Mouse (Mus musculus) cerebellum, postnatal 10 days (tissue): ENCODE results near the gene Olfr18.
"Not testable (repeated sequence)": the region's sequence is repeated elsewhere in the genome, so short reads cannot be mapped to it uniquely, and the experiment has no call there.

Source experiments
- DNase-seq, 2 experiments: peaks; one replicate each; pipeline ENCODE4 v3.0.0; 2021; ENCODE audit warnings: mixed read lengths in 2 of 2

Olfr18 gene

DNA sequence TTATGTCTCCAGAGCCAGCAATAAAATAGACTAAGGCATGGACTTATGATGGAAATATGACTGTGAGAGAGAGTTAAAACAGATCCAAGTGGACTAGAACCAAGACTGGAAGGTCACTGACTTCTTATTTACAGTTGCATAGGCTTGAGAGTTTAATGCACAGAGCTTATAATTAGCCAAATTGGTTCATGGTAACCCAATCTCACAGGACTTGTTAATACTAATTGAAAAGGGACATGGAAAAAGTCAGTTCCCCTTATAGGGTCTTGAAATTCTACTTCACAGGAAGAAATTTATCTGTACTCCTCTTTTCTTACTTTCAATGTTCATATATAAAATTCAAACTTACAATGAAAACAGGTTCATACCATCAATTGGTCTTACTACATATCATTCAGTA is at the start of gene Olfr18:
TSS of gene Olfr18 (minus strand) at position 101 of the 400 bp plus-strand sequence.
- no peak for DNase-seq

DNA sequence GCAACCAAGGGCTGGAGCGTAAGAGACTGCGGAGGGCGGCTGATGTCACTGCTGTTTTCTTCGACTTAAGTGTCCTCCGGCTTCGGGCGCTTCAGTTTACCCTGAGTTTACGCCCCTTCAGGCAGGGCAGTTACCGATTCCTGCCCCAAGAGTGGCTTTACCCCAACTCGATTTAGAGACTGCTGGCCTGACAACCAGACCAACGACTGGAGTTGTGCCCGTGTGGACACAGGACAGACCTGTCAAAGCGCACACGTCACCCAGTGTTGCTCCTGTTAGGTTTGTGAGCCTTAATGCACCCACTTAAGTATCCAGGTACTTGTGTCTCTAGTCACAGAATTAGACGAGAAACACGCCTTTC is 49.4 kb upstream of the Olfr18 start:
- no peak for DNase-seq

DNA sequence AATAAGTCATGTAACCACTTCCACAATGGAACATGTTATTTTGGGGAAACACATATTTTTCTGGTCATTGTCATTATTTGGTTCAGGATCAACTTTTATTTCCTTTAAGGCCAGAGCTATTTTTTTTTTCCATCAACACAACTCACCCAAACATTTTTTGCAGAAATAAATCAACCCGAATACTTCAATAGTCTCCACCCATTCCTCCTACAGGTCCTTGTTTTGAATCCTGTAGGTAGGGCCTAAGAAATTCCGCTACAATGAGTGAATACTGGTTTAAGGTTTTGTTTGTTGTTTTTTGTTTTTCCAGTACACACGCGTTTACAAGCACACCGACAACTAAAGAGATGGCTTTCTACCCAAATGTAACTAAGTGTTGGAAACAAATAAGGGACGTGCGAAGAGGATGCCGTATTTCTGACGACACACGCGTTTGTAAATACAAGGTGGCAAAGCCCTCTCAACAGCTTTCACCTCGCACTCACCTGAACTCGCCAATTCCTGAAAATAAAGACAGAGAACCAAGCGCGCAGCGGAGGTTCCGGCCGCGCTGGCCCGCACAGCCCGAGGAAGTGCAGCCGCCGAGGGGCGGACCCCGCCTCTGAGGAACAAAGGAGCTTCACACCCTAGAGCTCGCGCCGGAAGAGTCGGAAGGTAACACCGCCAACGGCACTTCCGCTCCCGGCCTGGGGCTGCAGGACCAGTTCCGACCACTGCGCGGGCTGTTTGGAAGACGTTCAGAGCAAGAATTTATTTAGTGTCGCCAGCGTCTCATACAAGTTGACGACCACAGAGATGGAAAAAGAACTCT is 48.8 kb upstream of the Olfr18 start, which contains the start of gene Zfp560:
TSS of gene Zfp560 (minus strand) at position 646 of the 811 bp plus-strand sequence.
- DNase-seq: peak; percentile 94

DNA sequence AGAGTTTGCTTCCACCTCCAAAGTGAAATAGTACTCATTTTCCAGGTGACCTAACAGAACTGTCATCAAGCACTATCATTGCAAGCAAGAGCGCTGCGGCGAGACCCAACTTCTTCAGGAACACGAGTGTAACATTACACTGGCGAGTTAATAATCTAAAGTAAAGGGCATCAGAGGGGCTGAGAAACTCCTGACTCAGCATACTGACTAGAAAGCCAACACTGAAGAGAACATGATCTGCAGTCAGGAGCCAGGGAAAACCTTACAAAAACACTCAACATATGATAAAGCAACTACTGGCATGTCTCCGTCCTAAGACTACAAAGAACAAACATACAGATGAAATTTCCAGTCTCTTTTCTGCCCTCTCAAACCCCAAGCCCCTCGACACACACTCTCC is 47.8 kb upstream of the Olfr18 start:
- DNase-seq: no peak

DNA sequence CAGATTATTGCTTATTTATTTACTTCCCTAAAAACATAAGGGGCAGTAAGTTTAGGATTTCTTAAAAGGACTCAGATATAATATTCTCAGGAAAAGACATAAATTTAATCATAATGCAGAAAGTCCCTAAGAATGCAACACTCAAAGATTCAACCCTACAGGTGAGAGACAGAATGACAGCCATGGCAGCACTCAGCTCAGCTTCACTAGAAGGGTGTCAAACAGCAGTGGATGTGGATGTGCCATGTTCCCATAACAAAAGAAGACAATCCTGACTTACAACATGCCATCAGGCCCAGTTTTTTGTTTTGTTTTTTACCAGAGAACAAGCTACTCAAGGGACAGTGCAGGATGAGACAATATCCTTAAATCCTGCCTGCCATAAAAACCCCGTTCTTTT is 38.8 kb upstream of the Olfr18 start:
- DNase-seq: no peak

DNA sequence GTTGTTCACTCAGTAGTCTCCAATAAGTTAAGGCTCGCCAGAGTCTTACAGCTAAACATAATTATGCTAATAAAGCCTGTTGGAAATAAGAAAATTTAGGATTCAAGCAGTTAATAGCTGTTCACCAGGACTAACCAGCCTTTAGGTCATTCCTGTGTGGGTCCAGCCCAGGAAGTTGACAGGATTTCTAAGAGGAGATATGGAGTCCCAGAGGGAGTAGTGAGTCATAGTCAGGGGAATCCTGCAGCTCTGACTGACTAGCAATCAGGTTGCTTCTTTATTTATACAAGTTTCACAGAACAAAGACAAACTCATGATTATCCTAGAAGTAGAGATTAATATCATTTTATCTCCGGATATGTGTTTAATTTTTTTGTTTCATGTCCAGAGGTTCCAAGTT is 31.4 kb upstream of the Olfr18 start:
- DNase-seq: no peak

DNA sequence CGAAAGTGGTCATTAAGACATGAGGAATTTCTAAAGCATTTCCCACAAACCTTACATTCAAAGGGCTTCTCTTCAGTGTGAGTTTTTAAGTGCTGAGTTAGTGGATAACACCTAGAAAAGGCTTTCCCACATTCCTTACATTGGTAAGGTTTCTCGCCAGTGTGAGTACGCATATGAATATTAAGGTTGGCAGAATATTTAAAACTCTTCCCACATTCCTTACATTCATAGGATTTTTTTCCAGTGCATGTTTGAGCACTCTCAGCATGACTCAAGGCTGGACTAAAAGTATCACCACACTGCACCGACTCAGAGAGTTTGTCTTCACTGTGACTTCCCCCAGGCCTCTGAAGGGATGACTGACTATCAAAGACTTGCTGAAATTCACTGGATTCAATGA is 12.6 kb upstream of the Olfr18 start:
- no peak for DNase-seq

DNA sequence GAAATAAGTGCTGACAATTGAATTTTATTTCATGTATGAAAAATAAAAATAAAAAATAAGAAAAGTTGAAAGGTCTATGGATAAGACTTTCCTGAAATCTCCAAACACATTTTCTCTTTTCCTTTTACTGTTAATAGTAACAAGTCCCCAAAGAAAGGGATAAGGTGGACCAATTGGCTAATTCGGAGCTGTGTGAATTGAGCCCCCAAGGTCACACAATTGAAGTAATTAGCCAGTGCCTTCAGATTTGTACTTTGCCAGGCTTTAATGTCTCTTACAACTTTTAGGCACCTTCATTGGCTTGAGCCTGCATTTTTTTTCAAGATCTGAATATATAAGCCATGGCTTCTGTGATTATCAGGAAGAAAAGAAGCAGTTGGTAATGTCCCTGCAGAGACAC is 37.7 kb downstream of the Olfr18 start, which contains the start of gene Olfr873:
TSS of gene Olfr873 (plus strand) at position 301 of the 400 bp plus-strand sequence.
- DNase-seq: no peak

DNA sequence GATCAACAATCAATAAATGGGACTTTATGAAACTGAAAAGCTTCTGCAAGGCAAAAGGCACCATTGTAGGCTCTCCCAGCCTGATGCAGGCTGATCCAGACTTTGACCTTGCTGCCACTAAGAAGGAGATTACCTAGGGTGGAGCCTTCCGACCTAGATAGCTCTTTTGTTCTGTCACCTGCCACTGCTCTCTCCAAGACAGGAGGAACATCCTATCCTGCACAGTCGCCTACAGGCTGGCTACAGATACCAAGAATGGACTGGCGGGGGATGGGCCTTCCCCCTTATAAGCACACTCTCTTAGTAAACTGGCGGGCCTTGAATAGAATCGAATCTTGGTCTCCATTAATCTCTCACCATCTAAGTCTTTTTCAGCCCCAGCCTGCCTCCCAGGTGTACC is 40.3 kb downstream of the Olfr18 start:
- not testable (repeated sequence) for DNase-seq

DNA sequence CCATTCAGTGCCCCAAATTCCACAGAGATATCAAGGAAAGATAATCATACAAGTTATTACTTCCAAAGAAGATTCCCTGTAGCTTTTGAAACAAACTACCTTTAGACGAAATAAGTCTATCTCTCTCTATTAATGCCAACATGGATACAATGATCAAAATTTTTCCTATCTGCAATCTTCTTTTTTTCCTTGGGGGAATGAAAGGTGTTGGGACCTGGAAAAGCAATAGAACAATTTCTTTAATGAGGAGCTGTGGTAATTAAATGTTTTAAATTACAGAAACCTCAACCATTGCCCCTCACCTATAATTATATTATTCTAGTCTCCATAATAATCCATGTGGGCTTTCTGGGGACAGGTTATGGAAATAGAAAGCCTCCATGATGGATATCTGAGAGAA is 53.8 kb downstream of the Olfr18 start, which contains the start of gene Olfr39:
TSS of gene Olfr39 (plus strand) at position 301 of the 400 bp plus-strand sequence.
- no peak for DNase-seq
